Mouse (Mus musculus): ENCODE results near the gene Bcl2.

Gene Bcl2

DNA sequence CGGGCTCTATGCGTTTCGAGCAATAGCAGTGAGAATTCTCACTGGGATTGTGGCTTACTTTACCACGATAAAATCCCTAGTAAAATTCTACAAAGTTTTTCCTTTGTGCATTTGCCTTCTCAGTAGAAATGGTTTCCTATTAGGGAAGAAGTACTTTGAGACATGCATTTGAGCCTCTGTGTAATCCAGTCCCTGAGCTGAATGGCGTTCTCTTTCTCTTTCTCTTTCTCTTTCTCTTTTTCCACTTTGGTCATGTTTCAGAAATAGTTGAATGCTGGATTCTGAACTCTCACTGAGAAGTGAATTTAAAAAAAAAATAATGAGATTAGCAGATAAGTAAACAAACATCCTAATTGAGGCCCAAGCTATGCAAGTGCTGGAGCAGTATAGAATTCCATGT, 191.1 kb downstream of the Bcl2 start:
- CTCF ChIA-PET, result no interaction called here

DNA sequence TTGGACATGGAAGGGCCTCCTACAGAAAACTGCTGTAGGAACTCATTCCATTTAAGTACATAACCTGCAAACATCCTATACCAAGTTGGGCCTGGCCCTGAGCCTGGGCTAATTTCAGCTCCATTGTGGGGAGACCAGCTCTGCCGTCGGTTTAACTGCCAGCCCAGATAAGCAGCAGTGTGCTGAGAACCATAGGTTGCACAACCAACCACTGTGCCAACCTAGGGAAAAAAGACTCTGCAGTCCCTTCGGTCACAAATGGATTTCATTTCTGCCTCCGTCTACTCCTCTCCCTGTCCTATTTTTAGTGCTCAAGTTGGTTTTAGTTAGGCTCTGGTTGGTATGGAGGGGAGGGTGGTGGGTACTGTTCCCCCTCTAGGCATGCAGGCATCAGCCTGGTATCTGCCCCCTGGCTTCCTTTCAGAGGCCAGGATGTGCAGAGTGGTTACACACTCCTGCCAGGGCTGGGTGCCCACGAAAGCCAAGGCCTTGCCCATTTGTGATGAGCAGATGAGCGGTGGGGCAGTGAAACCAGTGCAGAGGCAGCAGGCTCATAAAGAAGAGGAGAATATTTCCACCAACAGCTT, 196.4 kb downstream of the Bcl2 start:
- CTCF ChIA-PET, result no interaction called here

DNA sequence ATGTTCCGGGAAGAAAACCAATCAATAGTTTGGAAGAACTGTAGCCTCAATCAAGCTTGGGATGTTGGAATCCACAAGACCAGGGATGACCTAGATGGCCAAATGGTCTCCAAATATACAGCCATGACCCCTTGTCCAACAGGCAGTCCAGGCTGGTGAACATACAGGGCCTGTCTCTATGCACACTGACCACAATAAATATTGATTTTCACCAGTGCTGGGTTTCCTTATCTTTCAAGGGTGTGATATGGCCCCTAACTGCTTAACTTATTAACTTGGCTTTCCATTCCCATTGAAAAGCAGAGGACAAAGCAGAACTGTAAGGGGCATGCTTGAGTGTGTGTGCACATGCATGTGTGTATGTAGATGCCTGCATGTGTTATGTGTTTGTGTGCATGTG, 197.0 kb downstream of the Bcl2 start:
- CTCF ChIA-PET, result no interaction called here

DNA sequence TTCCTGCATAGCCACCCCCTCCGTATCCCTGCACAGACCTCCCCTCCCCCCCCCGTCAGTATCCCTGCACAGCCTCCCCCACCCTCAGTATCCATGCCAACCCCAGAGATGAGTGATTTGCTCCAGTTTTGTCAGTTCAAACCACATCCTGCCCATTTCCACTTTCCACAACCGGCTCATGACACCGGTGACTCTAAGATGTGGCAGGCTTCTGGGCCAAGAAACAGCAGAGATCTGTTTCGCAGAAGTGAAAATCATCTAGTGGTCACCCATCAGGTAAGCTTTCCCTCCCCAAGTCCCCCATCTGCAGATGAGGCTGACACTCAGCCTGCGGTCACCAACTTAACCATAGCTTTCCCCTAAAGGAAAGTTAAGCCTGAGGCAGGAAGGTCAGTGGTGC, 198.5 kb downstream of the Bcl2 start:
- CTCF ChIA-PET, result no interaction called here

DNA sequence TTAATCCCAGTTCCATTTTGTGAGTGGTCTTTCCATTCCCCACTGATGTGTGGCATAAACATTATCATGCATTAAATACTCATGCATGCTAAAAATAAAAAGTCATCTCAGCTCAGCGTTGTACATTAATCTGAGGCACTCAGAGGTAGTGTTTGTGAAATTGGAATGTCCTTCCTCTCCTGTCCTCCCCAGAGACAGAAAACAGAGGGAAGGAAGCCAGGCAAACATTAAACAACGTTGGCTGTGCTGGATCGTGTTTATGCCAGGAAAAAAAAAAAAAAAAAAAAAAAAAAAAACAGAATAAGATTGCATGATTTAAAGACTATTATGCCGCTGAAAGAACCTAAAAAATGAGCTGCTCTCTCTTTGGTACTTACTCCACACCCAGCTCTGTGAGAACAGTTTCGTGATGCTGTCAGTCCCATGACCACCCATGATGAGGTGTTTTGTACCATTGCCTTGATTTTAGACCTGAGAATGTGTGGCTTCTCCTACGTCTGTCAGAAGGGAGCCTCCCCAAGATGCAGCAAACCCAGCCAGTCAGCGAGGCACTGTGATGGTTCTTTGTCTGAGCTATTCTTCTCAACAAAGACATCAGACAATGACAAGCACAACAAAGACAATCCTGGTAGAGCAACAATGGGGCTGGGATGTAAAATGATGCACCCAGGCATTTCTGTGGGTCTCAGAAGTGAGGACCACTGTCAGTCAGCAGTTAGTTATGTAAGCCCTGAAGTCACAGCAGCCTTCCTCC, 200.0 kb downstream of the Bcl2 start:
- CTCF ChIA-PET, result interaction anchor here (0.8 to 2.5 kb wide), 2 partner anchors 199 to 203 kb away, joined by 6 read pairs; no protein-coding TSS in a partner anchor

DNA sequence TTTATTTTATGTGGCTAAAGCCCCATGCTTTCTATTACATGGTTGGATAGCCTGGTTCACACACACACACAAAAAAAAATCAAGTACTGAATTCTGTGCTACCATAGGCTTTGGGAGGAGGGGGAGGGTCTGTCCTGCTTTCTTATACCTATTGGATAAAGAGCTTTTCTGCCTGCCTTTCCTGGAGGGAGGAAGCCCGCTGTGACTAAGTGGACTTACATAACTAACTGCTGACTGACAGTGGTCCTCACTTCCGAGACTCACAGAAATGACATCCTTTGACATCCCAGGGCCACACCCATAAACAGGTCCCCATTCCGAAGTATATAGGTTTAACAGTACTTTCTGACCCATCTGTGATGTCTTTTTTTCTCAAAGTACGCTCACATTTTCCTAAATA, 200.6 kb downstream of the Bcl2 start:
- CTCF ChIA-PET, result interaction anchor here (0.7 to 2.5 kb wide), 2 partner anchors 203 to 207 kb away, joined by 3 to 6 read pairs; no protein-coding TSS in a partner anchor

DNA sequence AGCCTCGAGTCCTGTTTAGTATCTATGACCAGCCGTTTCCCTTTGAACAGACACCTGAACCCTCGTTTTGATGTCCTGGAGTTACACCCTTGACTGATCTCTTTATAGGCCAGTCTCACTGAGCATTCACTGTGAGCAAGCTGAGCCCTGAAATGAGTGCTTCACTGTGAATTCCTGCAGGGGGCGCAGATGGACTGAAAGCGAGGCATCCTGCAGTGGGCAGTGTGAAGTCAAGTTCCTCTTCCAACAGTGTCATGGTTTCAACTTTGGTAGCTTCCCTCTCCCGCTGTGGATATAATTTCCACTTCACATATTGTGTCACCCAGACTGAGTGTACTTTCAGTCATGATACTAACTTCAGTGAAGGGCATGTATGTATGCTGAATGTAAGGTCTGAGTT, 202.5 kb downstream of the Bcl2 start:
- CTCF ChIA-PET, result interaction anchor here (0.5 to 1.4 kb wide), 6 partner anchors 33 to 967 kb away, joined by 3 to 6 read pairs (median 4); no protein-coding TSS in a partner anchor

DNA sequence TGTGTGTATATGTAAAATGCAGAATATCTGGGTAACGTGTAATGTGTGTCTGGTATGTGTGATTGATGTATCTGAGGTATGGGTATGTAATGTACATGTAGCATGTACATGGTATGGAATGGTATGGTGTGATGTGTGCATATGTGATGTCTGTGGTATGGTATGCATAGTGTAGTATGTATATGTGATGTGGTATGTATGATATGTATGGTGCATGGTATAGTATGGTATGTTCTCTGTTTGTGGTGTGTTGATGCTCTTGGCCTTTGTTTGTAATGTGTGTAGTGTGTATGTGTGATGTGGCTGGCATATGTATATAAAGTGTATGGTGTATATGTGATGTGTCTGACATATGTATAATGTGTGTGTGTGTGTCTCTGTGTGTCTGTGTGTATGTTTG, 206.5 kb downstream of the Bcl2 start:
- CTCF ChIA-PET, result no interaction called here

DNA sequence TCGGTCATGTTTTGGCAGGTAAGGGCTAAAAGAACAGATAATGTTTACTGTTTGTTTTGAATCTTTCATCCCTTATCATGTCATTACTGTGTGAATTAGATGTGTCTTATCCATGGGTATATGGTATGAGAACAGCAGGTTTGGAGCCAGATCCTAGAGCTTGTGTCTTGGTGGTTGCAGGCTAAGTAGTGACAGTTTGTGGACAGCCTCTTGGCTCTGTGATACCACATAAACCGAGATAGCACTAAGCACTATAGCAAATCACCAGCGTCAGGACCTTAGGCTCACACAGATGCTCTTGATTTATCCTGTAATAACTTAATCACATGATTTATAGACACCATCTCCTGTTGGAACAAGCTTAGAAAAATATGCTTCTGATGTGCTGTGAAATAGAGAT, 210.2 kb downstream of the Bcl2 start:
- CTCF ChIA-PET, result no interaction called here

DNA sequence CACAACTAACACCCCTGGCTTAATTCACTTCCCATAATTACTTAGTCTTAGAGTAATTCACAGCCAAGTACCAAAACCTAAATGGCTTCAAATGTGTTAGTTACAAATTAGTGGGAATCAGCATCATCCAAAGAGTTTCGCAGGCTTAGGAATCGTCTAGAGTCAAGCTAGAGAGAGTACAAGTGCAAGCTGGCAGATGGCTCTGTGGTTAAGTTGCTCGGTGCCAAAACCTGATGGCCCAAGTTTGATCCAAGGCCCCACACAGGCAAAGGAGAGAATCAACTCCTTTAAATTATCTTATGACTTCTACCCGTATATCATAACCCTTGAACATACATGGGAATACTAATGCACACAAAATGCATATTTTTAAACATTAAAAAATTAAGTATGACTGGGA, 210.7 kb downstream of the Bcl2 start:
- CTCF ChIA-PET, result no interaction called here

DNA sequence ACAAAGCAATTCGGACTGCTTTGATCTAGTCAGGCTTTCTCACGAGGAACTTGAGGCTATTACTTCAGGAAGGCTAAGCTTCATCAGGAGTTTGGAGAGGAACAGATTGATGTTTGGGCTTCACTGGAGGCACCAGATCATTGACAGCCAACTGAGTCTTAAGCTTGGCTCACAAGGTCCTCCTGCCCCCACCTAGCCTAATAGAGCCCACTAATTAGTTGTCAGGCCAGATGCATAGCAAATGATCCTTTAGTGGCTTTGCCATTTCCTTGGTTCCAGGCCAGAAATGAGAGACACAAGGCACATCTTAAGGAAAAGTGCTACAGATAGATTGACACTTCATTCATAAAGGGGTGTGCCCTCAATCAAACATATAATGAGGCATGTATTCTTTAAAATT, 216.1 kb downstream of the Bcl2 start:
- CTCF ChIA-PET, result interaction anchor here (0.7 kb wide), 1 partner anchor 313 kb away, joined by 4 read pairs; no protein-coding TSS in a partner anchor

All from spleen, embryonic (tissue).